Mouse (Mus musculus) MEL (cell line): Measurements from ENCODE around the gene 4930426L09Rik.

ENCODE experiments used
- CTCF ChIP-seq, 3 experiments: IDR thresholded peaks in 2 of 3; conservative IDR thresholded peaks in 1 of 3; 2 replicates each; pipeline ENCODE4 v1.5.1; 2011 to 2012; ENCODE audit warnings: low read length in 3 of 3, low read depth in 2 of 3, mild to moderate bottlenecking in 2 of 3, improper control_type of control experiment in 1 of 3, inconsistent platforms in 1 of 3, mixed read lengths in 1 of 3, moderate library complexity in 1 of 3; ENCODE audit not compliant: control insufficient read depth in 1 of 3, insufficient read depth in 1 of 3, poor library complexity in 1 of 3, severe bottlenecking in 1 of 3
- JUND ChIP-seq: IDR thresholded peaks from 2 replicates; pipeline ENCODE4 v1.6.1; 2011; ENCODE audit warnings: low read depth, mild to moderate bottlenecking, improper control_type of control experiment, low read length
- POLR2A ChIP-seq, 2 experiments: IDR thresholded peaks; 2 replicates each; pipeline ENCODE4 v1.6.1; 2011 to 2012; ENCODE audit warnings: low read length in 2 of 2, mild to moderate bottlenecking in 2 of 2, control low read depth in 1 of 2, improper control_type of control experiment in 1 of 2, low read depth in 1 of 2, moderate library complexity in 1 of 2; ENCODE audit not compliant: control insufficient read depth in 1 of 2, insufficient read depth in 1 of 2, poor library complexity in 1 of 2
- TAL1 ChIP-seq: IDR thresholded peaks from 2 replicates; pipeline ENCODE4 v1.6.1; 2012; ENCODE audit warnings: mild to moderate bottlenecking, inconsistent platforms, low read length, moderate library complexity, mixed read lengths
- TBP ChIP-seq: IDR thresholded peaks from 2 replicates; pipeline ENCODE4 v1.8.0; 2011; ENCODE audit warnings: low read depth, low read length, improper control_type of control experiment
- TCF12 ChIP-seq: IDR thresholded peaks from 2 replicates; pipeline ENCODE4 v1.6.1; 2014; ENCODE audit warnings: low read depth, mild to moderate bottlenecking, inconsistent platforms, low read length, improper control_type of control experiment, moderate library complexity

DNA sequence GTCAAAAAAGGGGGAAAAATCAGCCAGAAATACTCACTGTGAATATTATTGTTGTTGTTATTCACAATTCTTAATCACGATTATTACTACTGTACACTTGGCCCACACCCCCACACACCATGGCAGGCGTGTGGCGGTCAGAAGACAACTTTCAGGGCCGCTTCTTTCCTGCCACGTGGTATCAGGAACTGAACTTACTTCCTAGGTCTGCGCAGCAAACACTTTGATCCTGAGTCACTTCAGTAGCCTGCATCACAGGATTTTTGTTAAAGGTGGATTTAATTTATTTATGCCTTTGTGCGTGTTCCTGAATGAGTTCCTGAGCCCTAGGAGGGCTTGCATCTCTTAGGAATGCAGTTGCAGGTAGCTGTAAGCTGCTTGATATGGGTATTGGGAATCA is 49.4 kb upstream of the 4930426L09Rik start:
- no peak for TF ChIP-seq TCF12
- no peak for TF ChIP-seq POLR2A (IDR thresholded peaks at IDR 0.05; ENCODE audit: control insufficient read depth in 1 of 2, insufficient read depth in 1 of 2, low read depth in 1 of 2, low read length in 2 of 2, poor library complexity in 1 of 2)
- no peak for TF ChIP-seq TAL1
- TF ChIP-seq TBP, result no peak
- TF ChIP-seq JUND, result no peak
- TF ChIP-seq CTCF (IDR thresholded peaks at IDR 0.05 in 2 of 3, conservative IDR thresholded peaks at IDR 0.05 in 1 of 3; ENCODE audit: control insufficient read depth in 1 of 3, insufficient read depth in 1 of 3, low read depth in 2 of 3, low read length in 3 of 3, poor library complexity in 1 of 3, severe bottlenecking in 1 of 3), result no peak
